Mouse (Mus musculus) embryonic facial prominence, embryonic 15.5 days (tissue): ENCODE data around the gene Arcn1. TPM values are rescaled to one million over a fixed set of nuclear protein-coding genes. Genes with fewer than 3 reads are reported as not detected.
"Not testable (repeated sequence)": the region's sequence is repeated elsewhere in the genome, so short reads cannot be mapped to it uniquely, and the experiment has no call there.

Experiments used
- ATAC-seq: fragments of 200-750 bp; cut with Nextera tagmentation; 2 replicates; pipeline ENCODE4 v1.8.0; 2017; ENCODE audit warnings: low read depth, moderate TSS enrichment; ENCODE audit not compliant: insufficient number of reproducible peaks, low FRiP score, low TSS enrichment
- H3K27ac ChIP-seq: fragments of 300-500 bp; sonication (generic); replicated peaks from 2 replicates; pipeline ENCODE4 v1.5.1; 2015; ENCODE audit warnings: mild to moderate bottlenecking, inconsistent platforms
- H3K27me3 ChIP-seq: fragments of 300-500 bp; sonication (generic); 2 replicates; pipeline ENCODE4 v1.6.1; 2015; ENCODE audit warnings: inconsistent platforms
- H3K36me3 ChIP-seq: fragments of 300-500 bp; sonication (generic); 2 replicates; pipeline ENCODE4 v1.6.1; 2015; ENCODE audit warnings: mild to moderate bottlenecking, inconsistent platforms
- H3K4me1 ChIP-seq: fragments of 300-500 bp; sonication (generic); 2 replicates; pipeline ENCODE4 v1.6.1; 2015; ENCODE audit warnings: inconsistent platforms
- H3K4me2 ChIP-seq: fragments of 300-500 bp; sonication (generic); replicated peaks from 2 replicates; pipeline ENCODE4 v1.6.1; 2015; ENCODE audit warnings: mild to moderate bottlenecking, inconsistent platforms
- H3K4me3 ChIP-seq: fragments of 300-500 bp; sonication (generic); replicated peaks from 2 replicates; pipeline ENCODE4 v1.5.1; 2015; ENCODE audit warnings: mild to moderate bottlenecking, inconsistent platforms
- H3K9ac ChIP-seq: fragments of 300-500 bp; sonication (generic); 2 replicates; pipeline ENCODE4 v1.6.1; 2015; ENCODE audit warnings: inconsistent platforms
- H3K9me3 ChIP-seq: fragments of 300-500 bp; sonication (generic); replicated peaks from 2 replicates; pipeline ENCODE4 v1.6.1; 2016; ENCODE audit warnings: inconsistent platforms
- WGBS: fragments of 180-500 bp; shearing (Covaris S2); methylation state at CpG from one replicate; pipeline ENCODE4 v1.1.7; 2015; 5-methylcytosine and 5-hydroxymethylcytosine counted together
- polyA plus RNA-seq: library from polyadenylated mRNA; unstranded; fragments of >200 nt; fragmentation: Nextera tagmentation; extraction: Ambion mirVana; gene quantifications from 2 replicates; pipeline ENCODE4 v1.2.1, GENCODE M21; 2015

Gene Arcn1
- polyA plus RNA-seq, 1 experiment from 2014 or later = 195 TPM

DNA sequence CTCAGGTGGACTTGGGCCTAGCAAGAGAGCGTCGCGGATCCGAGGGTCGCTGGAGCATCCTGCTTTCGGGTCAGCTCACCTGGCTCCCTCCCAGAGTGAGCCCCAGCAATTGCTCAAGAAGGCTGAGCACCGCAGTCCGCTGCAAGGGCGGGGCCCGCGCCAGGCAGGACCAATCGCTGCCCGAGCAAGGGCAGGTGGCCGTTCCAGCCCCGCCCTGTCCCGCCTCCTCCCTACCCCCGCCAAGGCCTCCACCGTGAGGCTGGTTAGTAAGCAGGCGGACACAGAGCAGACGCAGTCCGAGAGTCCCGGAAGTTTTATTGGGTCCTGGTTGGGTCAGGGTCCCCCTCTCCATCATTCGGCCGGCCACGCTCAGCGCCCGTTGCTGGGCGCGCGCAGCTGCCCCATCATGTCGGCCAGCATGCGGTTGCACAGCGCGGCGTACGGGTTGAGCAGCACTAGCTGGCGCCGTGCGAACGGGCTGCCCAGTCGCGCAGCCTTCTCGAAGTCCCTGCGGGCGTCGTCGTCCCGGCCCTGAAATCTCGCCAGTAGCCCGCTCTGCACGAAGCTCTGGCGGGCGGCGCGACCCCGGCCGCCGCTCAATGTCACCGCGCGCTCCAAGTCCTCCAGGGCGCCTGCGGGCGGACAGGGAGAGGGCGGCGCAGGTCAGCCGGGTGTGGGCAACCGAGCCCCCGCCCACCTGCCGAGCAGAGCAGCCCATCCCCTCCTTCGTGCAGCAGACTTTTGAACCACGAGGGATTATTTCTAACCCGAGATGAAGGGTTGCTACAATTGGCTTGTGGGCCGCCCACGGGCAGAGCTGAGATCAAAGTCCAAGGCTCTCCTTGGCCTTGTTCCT lies 31.7 kb upstream of the Arcn1 start, which contains the start of gene Tmem25:
Gene Tmem25 (minus strand): TSS at position 206 of the 856 bp plus-strand sequence.
- peaks cover 18% of the 10 kb centered on the region for H3K27me3 ChIP-seq
- H3K4me1 ChIP-seq = peaks cover 21% of the 10 kb centered on the region
- WGBS = under 1% methylated on average over 75 of the region's 75 CpGs
- H3K4me3 ChIP-seq = peak within 1 kb of the TSS; percentile 61
- no peaks in the 10 kb centered on the region for H3K9me3 ChIP-seq
- 0 out of 2 replicates have a peak within 1 kb of the TSS, but pooled peaks have one; percentile 25 for H3K27ac ChIP-seq
- peak within 1 kb of the TSS; percentile 53 for H3K9ac ChIP-seq
- ATAC-seq = peak; percentile 87
- H3K36me3 ChIP-seq = no peaks in the 10 kb centered on the region
- H3K4me2 ChIP-seq = peak within 1 kb of the TSS; percentile 98

DNA sequence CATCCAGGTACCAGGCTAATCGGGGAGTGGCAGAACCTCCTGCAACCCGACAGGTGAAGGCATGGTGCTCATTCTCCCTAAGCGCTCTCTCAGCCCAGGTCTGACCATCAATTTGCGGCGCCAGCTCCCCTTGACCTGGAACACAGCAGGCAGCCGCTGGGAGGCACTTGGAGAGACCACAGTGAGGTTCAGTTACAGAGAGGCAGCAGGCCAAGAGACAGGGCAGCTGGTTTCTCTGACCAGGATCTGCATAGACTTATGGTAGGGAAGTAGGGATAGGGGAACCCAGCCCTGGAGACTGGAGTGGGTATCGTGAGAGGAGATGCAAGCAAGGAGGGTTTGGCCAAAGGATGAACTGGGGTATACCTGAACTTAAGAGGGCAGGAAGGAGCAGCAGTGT lies 30.7 kb upstream of the Arcn1 start:
- 46% methylated on average over 7 of the region's 7 CpGs for WGBS
- H3K4me2 ChIP-seq = peak overlapping the region; percentile 98
- H3K9ac ChIP-seq = no peak overlapping the region

DNA sequence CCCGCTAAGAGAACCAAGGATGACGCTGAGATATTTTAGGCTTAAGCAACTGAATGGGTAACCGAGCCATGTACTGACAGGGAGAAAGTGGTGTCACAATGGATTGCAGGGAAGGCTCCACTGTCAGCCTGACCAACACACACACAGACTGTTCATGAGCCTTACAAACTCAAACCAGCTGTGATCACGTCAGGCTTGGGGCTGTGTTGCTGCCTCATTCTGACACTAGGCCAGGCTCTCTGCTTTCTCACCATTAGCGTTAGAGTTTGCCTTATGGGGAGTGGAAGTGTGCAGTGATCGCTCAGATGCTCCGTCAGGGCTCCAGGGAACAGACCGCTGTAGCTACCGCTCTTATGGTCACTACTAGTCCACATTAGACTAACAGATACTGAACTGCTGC lies 25.2 kb upstream of the Arcn1 start:
- 53% methylated on average over 9 of the region's 9 CpGs for WGBS
- no peak overlapping the region for H3K9ac ChIP-seq
- 0 out of 2 replicates have a peak, but pooled peaks cover 4% of the 10 kb centered on the region for H3K4me1 ChIP-seq
- H3K27me3 ChIP-seq = peaks cover 3% of the 10 kb centered on the region
- no peak overlapping the region for H3K4me3 ChIP-seq
- H3K27ac ChIP-seq = no peak overlapping the region; the same call in 1 of the 2 replicates
- H3K9me3 ChIP-seq = no peaks in the 10 kb centered on the region
- peaks cover 44% of the 10 kb centered on the region for H3K36me3 ChIP-seq
- ATAC-seq = 0 out of 2 replicates have a peak, but pooled peaks have one; percentile 46
- H3K4me2 ChIP-seq = no peak overlapping the region

More for the DNA sequence above, 30.7 kb upstream of the Arcn1 start:
- H3K9me3 ChIP-seq = no peaks in the 10 kb centered on the region
- no peaks in the 10 kb centered on the region for H3K36me3 ChIP-seq
- H3K4me1 ChIP-seq = peaks cover 21% of the 10 kb centered on the region
- peaks cover 18% of the 10 kb centered on the region for H3K27me3 ChIP-seq
- no peak for ATAC-seq
- 0 out of 2 replicates have a peak overlapping the region, but pooled peaks have one; percentile 61 for H3K4me3 ChIP-seq
- no peak overlapping the region for H3K27ac ChIP-seq

DNA sequence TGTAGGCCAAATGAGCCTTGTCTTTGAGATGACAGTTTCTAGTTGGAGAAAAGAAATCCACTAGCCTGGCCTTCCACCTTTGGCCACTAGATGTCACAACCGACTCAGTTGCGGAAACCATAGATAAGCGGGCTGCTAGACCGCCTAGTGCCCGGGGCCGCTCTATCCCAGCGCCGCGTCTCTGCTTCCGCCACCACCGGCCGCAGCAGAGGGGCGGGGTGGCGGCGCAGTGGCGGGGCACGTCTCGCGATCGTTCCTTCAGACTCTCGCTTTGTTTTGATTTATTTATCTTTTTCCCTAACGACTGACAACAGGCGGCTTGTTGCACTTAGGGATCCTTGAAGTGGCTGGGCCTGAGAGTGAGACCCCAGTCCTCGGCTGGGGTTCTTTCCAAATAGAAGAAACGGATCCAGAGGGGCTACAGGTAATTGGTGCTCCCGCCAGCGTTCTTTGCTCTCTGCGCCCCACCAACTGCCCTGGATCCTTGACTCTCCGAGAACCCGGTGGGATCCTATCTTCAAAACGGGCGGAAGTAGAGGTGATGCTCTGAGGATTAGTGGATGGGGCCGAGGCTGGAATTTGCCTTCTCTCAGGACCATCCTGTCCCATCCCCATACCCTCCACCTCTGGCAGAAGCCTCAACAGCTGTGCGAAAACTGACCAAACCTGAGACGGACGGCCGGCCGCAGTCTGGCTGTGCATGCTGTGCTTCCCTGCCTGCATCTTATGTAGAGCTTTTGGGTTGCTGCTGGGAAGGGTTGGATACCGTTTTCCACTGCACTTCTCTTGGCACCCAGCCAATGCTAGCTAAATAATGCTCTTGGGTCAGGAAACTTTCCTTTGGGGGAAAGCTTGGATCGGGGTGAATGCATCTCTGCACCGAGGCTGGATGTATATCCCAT lies 5.4 kb upstream of the Arcn1 start:
- H3K4me2 ChIP-seq = peak overlapping the region; percentile 76
- H3K9me3 ChIP-seq = no peaks in the 10 kb centered on the region
- WGBS = under 1% methylated on average over 41 of the region's 41 CpGs
- H3K27ac ChIP-seq = peak overlapping the region; percentile 85
- H3K27me3 ChIP-seq = no peaks in the 10 kb centered on the region
- H3K4me3 ChIP-seq = peak overlapping the region; percentile 61
- H3K9ac ChIP-seq = peak overlapping the region; percentile 53
- H3K4me1 ChIP-seq = peaks cover 8% of the 10 kb centered on the region
- H3K36me3 ChIP-seq = peaks cover 23% of the 10 kb centered on the region; the same call in 1 of the 2 replicates
- peak; percentile 97 for ATAC-seq

DNA sequence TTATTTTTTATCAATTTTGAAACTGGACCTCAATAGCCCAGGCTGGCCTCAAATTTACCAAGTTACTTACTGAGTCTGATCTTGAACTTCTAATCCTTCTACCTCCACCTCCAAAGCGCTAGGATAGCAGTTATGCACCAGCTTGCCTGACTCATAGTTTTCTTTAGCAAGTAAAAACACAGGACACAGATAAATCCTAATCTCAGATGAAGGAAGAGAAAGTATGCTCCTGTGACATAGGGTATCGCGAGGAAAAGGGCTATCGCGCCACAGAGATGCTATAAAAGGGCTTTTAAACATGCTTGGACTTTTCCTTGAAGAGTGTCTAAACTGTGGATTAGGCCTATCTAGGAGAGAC lies 4.7 kb upstream of the Arcn1 start:
- Histone ChIP-seq H3K27ac (no peak overlapping the region; the same call in 1 of the 2 replicates), H3K27me3 (no peaks in the 10 kb centered on the region), H3K4me3 (peak overlapping the region; percentile 61; the same call in 1 of the 2 replicates), H3K9me3 (no peaks in the 10 kb centered on the region), H3K36me3 (peaks cover 20% of the 10 kb centered on the region; the same call in 1 of the 2 replicates), H3K4me2 (no peak overlapping the region), H3K9ac (no peak overlapping the region), H3K4me1 (peaks cover 8% of the 10 kb centered on the region)
- ATAC-seq = no peak
- 22% methylated on average over 5 of the region's 5 CpGs for WGBS

DNA sequence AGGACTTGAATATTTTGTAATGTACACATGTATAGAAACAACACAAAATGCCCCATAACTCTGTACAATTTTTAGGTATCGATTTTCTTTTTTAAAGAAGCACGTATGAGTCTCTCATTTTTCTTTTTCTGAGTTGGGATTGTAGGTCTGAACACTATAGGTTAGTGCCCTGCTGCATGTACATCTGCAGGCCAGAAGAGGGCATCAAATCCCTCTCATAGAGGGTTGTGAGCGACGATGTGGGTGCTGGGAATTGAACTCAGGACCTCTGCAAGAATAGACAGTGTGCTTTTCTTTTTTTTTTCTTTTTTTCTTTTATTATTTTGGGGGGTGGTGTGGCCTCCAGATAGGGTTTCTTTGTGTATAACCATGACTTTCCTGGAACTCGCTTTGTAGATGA lies 3.7 kb upstream of the Arcn1 start:
- no peak overlapping the region for H3K9ac ChIP-seq

DNA sequence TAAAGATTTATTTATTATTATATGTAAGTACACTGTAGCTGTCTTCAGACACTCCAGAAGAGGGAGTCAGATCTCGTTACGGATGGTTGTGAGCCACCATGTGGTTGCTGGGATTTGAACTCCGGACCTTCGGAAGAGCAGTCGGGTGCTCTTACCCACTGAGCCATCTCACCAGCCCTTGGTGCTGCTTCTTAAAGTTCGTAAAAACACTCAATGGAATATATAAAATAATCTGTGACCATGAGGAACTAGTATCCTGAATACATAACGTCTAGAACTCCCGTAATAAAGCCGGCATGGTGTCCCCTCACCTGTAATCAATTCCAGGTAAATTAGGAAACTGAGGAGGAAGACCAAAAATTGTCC lies 367 bp upstream of the Arcn1 start:
- not testable (repeated sequence) for H3K27me3 ChIP-seq, H3K36me3 ChIP-seq, H3K9me3 ChIP-seq, H3K9ac ChIP-seq, ATAC-seq, H3K4me1 ChIP-seq
- Histone ChIP-seq H3K4me3 (peak overlapping the region; percentile 98), H3K4me2 (peak overlapping the region; percentile 53), H3K27ac (peak overlapping the region; percentile 98; the same call in 1 of the 2 replicates)
- WGBS = 31% methylated on average over 9 of the region's 9 CpGs

More for the DNA sequence above, 3.7 kb upstream of the Arcn1 start:
- Histone ChIP-seq H3K4me3 (no peak overlapping the region), H3K36me3 (peaks cover 16% of the 10 kb centered on the region; the same call in 1 of the 2 replicates), H3K9me3 (no peaks in the 10 kb centered on the region), H3K27ac (no peak overlapping the region), H3K27me3 (no peaks in the 10 kb centered on the region), H3K4me1 (peaks cover 8% of the 10 kb centered on the region), H3K4me2 (no peak overlapping the region)
- WGBS = 84% methylated on average over 5 of the region's 5 CpGs
- ATAC-seq = no peak

DNA sequence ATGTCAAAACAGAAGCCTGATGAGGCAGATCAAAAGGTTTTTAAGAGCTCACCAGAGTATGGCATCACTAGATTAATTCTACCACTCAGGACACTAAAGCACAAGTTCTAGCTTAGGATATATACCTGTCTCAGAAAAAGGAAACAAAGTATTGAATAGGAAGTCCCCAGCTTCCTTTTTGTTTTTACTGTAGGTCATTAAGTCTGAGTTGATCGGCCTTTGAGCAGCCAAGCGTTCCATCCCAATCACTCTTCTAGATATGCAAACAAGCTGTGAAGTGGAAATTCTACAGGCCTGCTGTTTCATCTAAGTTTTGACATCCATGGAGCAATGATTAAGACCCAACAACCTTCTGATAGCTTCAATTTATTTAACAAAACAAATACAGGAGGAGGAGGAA lies 6.8 kb downstream of the Arcn1 start:
- Histone ChIP-seq H3K4me3 (no peak overlapping the region), H3K9me3 (no peaks in the 10 kb centered on the region), H3K4me2 (no peak overlapping the region), H3K27ac (no peak overlapping the region), H3K27me3 (no peaks in the 10 kb centered on the region), H3K9ac (no peak overlapping the region), H3K36me3 (peaks cover 24% of the 10 kb centered on the region), H3K4me1 (peaks cover 5% of the 10 kb centered on the region)
- WGBS = 87% methylated on average over 2 of the region's 2 CpGs
- ATAC-seq = no peak

DNA sequence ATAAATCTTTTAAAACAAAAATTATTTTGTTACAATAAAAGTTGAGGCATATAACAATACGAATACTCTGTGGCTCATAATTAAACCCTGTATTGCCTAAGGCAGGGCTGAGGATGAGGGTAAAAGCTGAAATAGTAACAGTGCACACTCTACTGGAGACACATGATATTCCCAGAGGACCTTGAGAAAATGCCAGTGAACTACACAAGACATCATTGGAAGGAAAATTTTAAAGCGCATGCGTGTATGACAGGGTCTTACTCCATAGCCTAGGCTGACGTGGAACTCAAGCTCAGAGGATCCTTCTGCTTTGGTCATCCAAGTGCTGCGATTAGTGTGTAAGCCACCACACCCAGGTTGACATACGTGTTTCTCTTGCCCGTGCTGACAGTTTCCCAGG lies 19.2 kb downstream of the Arcn1 start:
- Histone ChIP-seq H3K27ac (no peak overlapping the region), H3K27me3 (no peaks in the 10 kb centered on the region), H3K9ac (no peak overlapping the region), H3K36me3 (peaks cover 87% of the 10 kb centered on the region), H3K4me1 (no peaks in the 10 kb centered on the region), H3K4me2 (no peak overlapping the region), H3K9me3 (no peaks in the 10 kb centered on the region), H3K4me3 (no peak overlapping the region)
- no peak; the same call in 1 of the 2 replicates for ATAC-seq
- 69% methylated on average over 7 of the region's 7 CpGs for WGBS

DNA sequence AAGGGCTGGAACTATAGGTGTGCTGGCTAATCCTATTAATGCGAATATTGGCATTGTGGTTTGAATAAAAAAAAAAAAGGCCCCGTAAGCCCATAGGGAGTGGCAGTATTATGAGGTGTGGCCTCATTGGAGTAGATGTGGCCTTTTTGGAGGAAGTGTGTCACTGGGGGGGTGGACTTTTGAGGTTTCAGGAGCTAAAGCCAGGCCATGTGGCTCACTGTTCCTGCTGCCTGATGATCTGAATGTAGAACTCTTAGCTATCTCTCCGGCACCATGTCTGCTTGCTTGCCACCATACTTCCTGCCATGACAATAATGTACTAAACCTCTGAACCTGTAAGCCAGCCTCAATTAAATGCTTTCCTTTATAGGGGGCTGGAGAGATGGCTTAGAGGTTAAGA lies 20.3 kb downstream of the Arcn1 start:
- ATAC-seq = no peak
- no peak overlapping the region for H3K9ac ChIP-seq
- whole genome bisulfite sequencing = 94% methylated on average over 3 of the region's 3 CpGs
- H3K36me3 ChIP-seq = peaks cover 88% of the 10 kb centered on the region
- no peak overlapping the region for H3K27ac ChIP-seq
- H3K4me3 ChIP-seq = no peak overlapping the region
- H3K4me2 ChIP-seq = no peak overlapping the region
- no peaks in the 10 kb centered on the region for H3K27me3 ChIP-seq
- no peaks in the 10 kb centered on the region for H3K9me3 ChIP-seq
- H3K4me1 ChIP-seq = no peaks in the 10 kb centered on the region

DNA sequence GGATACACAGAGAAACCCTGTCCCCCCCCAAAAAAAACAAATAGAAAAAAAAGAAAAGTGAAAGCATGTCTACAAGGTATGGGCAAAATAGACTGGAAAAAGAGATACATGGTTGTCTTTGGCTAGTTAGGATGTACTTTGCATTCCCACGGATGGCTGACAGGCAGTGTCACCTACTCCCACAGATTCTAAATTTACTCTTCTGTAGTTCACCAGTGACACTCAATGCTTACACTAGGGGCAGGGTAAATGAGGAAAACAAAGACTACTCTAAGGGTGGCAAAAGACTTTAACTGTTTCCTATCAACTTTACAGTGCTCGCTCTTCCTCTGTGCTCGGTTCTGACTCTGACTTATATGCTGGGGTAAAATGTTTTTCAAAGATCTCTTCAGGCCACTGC lies 21.0 kb downstream of the Arcn1 start:
- ATAC-seq = no peak
- H3K9ac ChIP-seq = no peak overlapping the region
- H3K4me2 ChIP-seq = no peak overlapping the region
- H3K4me3 ChIP-seq = no peak overlapping the region
- WGBS = 82% methylated on average over 3 of the region's 3 CpGs
- H3K27ac ChIP-seq = no peak overlapping the region
- peaks cover 85% of the 10 kb centered on the region for H3K36me3 ChIP-seq
- no peaks in the 10 kb centered on the region for H3K4me1 ChIP-seq
- no peaks in the 10 kb centered on the region for H3K9me3 ChIP-seq
- H3K27me3 ChIP-seq = no peaks in the 10 kb centered on the region
